Mouse (Mus musculus) kidney, adult 9 months (tissue): ENCODE measurements around the gene Actr1a.

Source experiments
- DNase-seq: peaks from one replicate; pipeline ENCODE4 v3.0.0; 2022

Actr1a gene

GRCm38 (mm10) chr19:46399372-46399771 is 3.8 kb upstream of the Actr1a start:
- peak; percentile 53 for DNase-seq

GRCm38 (mm10) chr19:46398401-46398800 is 2.9 kb upstream of the Actr1a start:
- no peak for DNase-seq

GRCm38 (mm10) chr19:46397436-46398001 is 2.0 kb upstream of the Actr1a start:
- peak; percentile 47 for DNase-seq

- peak; percentile 99 for DNase-seq
These were observed 1.3 kb upstream of the Actr1a start, which contains the start of gene Sufu for GRCm38 (mm10) chr19:46396686-46397435. Gene Sufu, plus strand, starts transcription at chr19:46396896.

GRCm38 (mm10) chr19:46396109-46396508 is 561 bp upstream of the Actr1a start:
- DNase-seq: no peak

- DNase-seq: no peak
These were observed 838 bp downstream of the Actr1a start for GRCm38 (mm10) chr19:46394712-46395108.

- peak; percentile 61 for DNase-seq
These were observed 3.5 kb downstream of the Actr1a start for GRCm38 (mm10) chr19:46392018-46392417.

GRCm38 (mm10) chr19:46389872-46390271 is 5.7 kb downstream of the Actr1a start:
- peak; percentile 40 for DNase-seq

GRCm38 (mm10) chr19:46382275-46382674 is 13.3 kb downstream of the Actr1a start:
- peak; percentile 59 for DNase-seq

GRCm38 (mm10) chr19:46375891-46376290 is 19.7 kb downstream of the Actr1a start:
- no peak for DNase-seq

GRCm38 (mm10) chr19:46375489-46375888 is 20.1 kb downstream of the Actr1a start:
- DNase-seq: no peak

- DNase-seq: no peak
These were observed 21.0 kb downstream of the Actr1a start for GRCm38 (mm10) chr19:46374477-46375088.

GRCm38 (mm10) chr19:46369204-46369603 is 26.3 kb downstream of the Actr1a start:
- peak; percentile 72 for DNase-seq

- DNase-seq: no peak
These were observed 27.6 kb downstream of the Actr1a start for GRCm38 (mm10) chr19:46367798-46368590.

GRCm38 (mm10) chr19:46363294-46364009 is 32.1 kb downstream of the Actr1a start:
- DNase-seq: no peak

- DNase-seq: no peak
These were observed 33.4 kb downstream of the Actr1a start for GRCm38 (mm10) chr19:46362104-46362503.

- DNase-seq: no peak
These were observed 37.2 kb downstream of the Actr1a start for GRCm38 (mm10) chr19:46358381-46358780.

- DNase-seq: no peak
These were observed 37.9 kb downstream of the Actr1a start for GRCm38 (mm10) chr19:46357344-46358280.

- DNase-seq: peak; percentile 92
These were observed 38.8 kb downstream of the Actr1a start for GRCm38 (mm10) chr19:46356701-46357138.

- DNase-seq: no peak
These were observed 45.2 kb downstream of the Actr1a start, which contains the start of gene 2310034G01Rik for GRCm38 (mm10) chr19:46350168-46350932. Gene 2310034G01Rik, minus strand, starts transcription at chr19:46350302.
